Mouse (Mus musculus): ENCODE results near the gene Rab37. TPM values are rescaled to one million over a fixed set of nuclear protein-coding genes. Genes with fewer than 3 reads are reported as not detected.

Gene Rab37
- polyA plus RNA-seq (2011; ENCODE audit: insufficient read depth, insufficient read length, low read depth, missing spikeins) = 0.99 and 3.0 TPM in 2 replicates

- Histone ChIP-seq H3K36me3 (ENCODE audit: control insufficient read depth, insufficient read depth, low read length, poor library complexity, severe bottlenecking) (no peaks in the 10 kb centered on the region), H3K4me1 (ENCODE audit: control insufficient read depth, insufficient read depth, low read length) (peaks cover 2% of the 10 kb centered on the region), H3K9me3 (replicated peaks; ENCODE audit: control insufficient read depth, insufficient read depth, low read length, poor library complexity, severe bottlenecking) (peaks cover 8% of the 10 kb centered on the region; the same call in 1 of the 2 replicates), H3K9ac (ENCODE audit: low read depth, poor library complexity, severe bottlenecking) (no peak within 1 kb of the TSS), H3K4me3 (ENCODE audit: low read depth, low read length) (peak within 1 kb of the TSS; percentile 24), H3K27me3 (ENCODE audit: control insufficient read depth, insufficient read depth, low read length, poor library complexity, severe bottlenecking) (no peaks in the 10 kb centered on the region), H3K27ac (ENCODE audit: insufficient read depth, low read length) (no peak within 1 kb of the TSS)
- TF ChIP-seq CTCF (IDR thresholded peaks at IDR 0.05; ENCODE audit: low read depth, low read length) (no peak), EP300 (IDR thresholded peaks at IDR 0.05; ENCODE audit: insufficient read depth, low read depth, low read length) (0 out of 2 replicates have a peak, but pooled peaks have one; percentile 20), POLR2A (IDR thresholded peaks at IDR 0.05; ENCODE audit: insufficient read depth, low read length) (no peak)
These were observed at the start of gene Rab37 for GRCm38 (mm10) chr11:115091362-115091901. Gene Rab37 (plus strand): TSS chr11:115091431.

- no peak within 1 kb of the TSS for H3K9ac ChIP-seq (ENCODE audit: low read depth, poor library complexity, severe bottlenecking)
- no peaks in the 10 kb centered on the region for H3K9me3 ChIP-seq (replicated peaks; ENCODE audit: control insufficient read depth, insufficient read depth, low read length, poor library complexity, severe bottlenecking)
- H3K27me3 ChIP-seq (ENCODE audit: control insufficient read depth, insufficient read depth, low read length, poor library complexity, severe bottlenecking) = no peaks in the 10 kb centered on the region
- no peak within 1 kb of the TSS for H3K27ac ChIP-seq (ENCODE audit: insufficient read depth, low read length)
- H3K4me3 ChIP-seq (ENCODE audit: low read depth, low read length) = no peak within 1 kb of the TSS
- H3K36me3 ChIP-seq (ENCODE audit: control insufficient read depth, insufficient read depth, low read length, poor library complexity, severe bottlenecking) = no peaks in the 10 kb centered on the region
- no peaks in the 10 kb centered on the region for H3K4me1 ChIP-seq (ENCODE audit: control insufficient read depth, insufficient read depth, low read length)
- TF ChIP-seq EP300 (IDR thresholded peaks at IDR 0.05; ENCODE audit: insufficient read depth, low read depth, low read length) (no peak), POLR2A (IDR thresholded peaks at IDR 0.05; ENCODE audit: insufficient read depth, low read length) (no peak), CTCF (IDR thresholded peaks at IDR 0.05; ENCODE audit: low read depth, low read length) (no peak)
These were observed 43.0 kb upstream of the Rab37 start, which contains the start of gene Cd300ld3 for GRCm38 (mm10) chr11:115048259-115048658. Gene Cd300ld3 (minus strand): TSS chr11:115048409.

GRCm38 (mm10) chr11:115049282-115049895, 41.8 kb upstream of the Rab37 start:
- no peaks in the 10 kb centered on the region for H3K9me3 ChIP-seq (replicated peaks; ENCODE audit: control insufficient read depth, insufficient read depth, low read length, poor library complexity, severe bottlenecking)
- H3K36me3 ChIP-seq (ENCODE audit: control insufficient read depth, insufficient read depth, low read length, poor library complexity, severe bottlenecking) = no peaks in the 10 kb centered on the region
- TF ChIP-seq EP300 (IDR thresholded peaks at IDR 0.05; ENCODE audit: insufficient read depth, low read depth, low read length) = no peak
- TF ChIP-seq CTCF (IDR thresholded peaks at IDR 0.05; ENCODE audit: low read depth, low read length) = no peak
- TF ChIP-seq POLR2A (IDR thresholded peaks at IDR 0.05; ENCODE audit: insufficient read depth, low read length) = no peak

GRCm38 (mm10) chr11:115052206-115052605, 39.0 kb upstream of the Rab37 start:
- Histone ChIP-seq H3K4me3 (ENCODE audit: low read depth, low read length) (no peak overlapping the region), H3K36me3 (ENCODE audit: control insufficient read depth, insufficient read depth, low read length, poor library complexity, severe bottlenecking) (no peaks in the 10 kb centered on the region), H3K27ac (ENCODE audit: insufficient read depth, low read length) (no peak overlapping the region), H3K27me3 (ENCODE audit: control insufficient read depth, insufficient read depth, low read length, poor library complexity, severe bottlenecking) (no peaks in the 10 kb centered on the region), H3K9ac (ENCODE audit: low read depth, poor library complexity, severe bottlenecking) (no peak overlapping the region), H3K9me3 (replicated peaks; ENCODE audit: control insufficient read depth, insufficient read depth, low read length, poor library complexity, severe bottlenecking) (no peaks in the 10 kb centered on the region), H3K4me1 (ENCODE audit: control insufficient read depth, insufficient read depth, low read length) (no peaks in the 10 kb centered on the region)
- TF ChIP-seq CTCF (IDR thresholded peaks at IDR 0.05; ENCODE audit: low read depth, low read length) (no peak), EP300 (IDR thresholded peaks at IDR 0.05; ENCODE audit: insufficient read depth, low read depth, low read length) (no peak), POLR2A (IDR thresholded peaks at IDR 0.05; ENCODE audit: insufficient read depth, low read length) (no peak)

More at GRCm38 (mm10) chr11:115049282-115049895, 41.8 kb upstream of the Rab37 start:
- Histone ChIP-seq H3K9ac (ENCODE audit: low read depth, poor library complexity, severe bottlenecking) (no peak overlapping the region), H3K27me3 (ENCODE audit: control insufficient read depth, insufficient read depth, low read length, poor library complexity, severe bottlenecking) (no peaks in the 10 kb centered on the region), H3K27ac (ENCODE audit: insufficient read depth, low read length) (no peak overlapping the region), H3K4me3 (ENCODE audit: low read depth, low read length) (no peak overlapping the region), H3K4me1 (ENCODE audit: control insufficient read depth, insufficient read depth, low read length) (no peaks in the 10 kb centered on the region)

- Histone ChIP-seq H3K4me1 (ENCODE audit: control insufficient read depth, insufficient read depth, low read length) (no peaks in the 10 kb centered on the region), H3K27ac (ENCODE audit: insufficient read depth, low read length) (no peak overlapping the region; the same call in 1 of the 2 replicates), H3K27me3 (ENCODE audit: control insufficient read depth, insufficient read depth, low read length, poor library complexity, severe bottlenecking) (no peaks in the 10 kb centered on the region), H3K9me3 (replicated peaks; ENCODE audit: control insufficient read depth, insufficient read depth, low read length, poor library complexity, severe bottlenecking) (no peaks in the 10 kb centered on the region), H3K36me3 (ENCODE audit: control insufficient read depth, insufficient read depth, low read length, poor library complexity, severe bottlenecking) (no peaks in the 10 kb centered on the region), H3K4me3 (ENCODE audit: low read depth, low read length) (no peak overlapping the region), H3K9ac (ENCODE audit: low read depth, poor library complexity, severe bottlenecking) (no peak overlapping the region)
- no peak for TF ChIP-seq POLR2A (IDR thresholded peaks at IDR 0.05; ENCODE audit: insufficient read depth, low read length)
- TF ChIP-seq CTCF (IDR thresholded peaks at IDR 0.05; ENCODE audit: low read depth, low read length) = no peak
- peak; percentile 64; the same call in 1 of the 2 replicates for TF ChIP-seq EP300 (IDR thresholded peaks at IDR 0.05; ENCODE audit: insufficient read depth, low read depth, low read length)
These were observed 38.2 kb upstream of the Rab37 start for GRCm38 (mm10) chr11:115052991-115053390.

GRCm38 (mm10) chr11:115054537-115054936, 36.7 kb upstream of the Rab37 start:
- H3K9ac ChIP-seq (ENCODE audit: low read depth, poor library complexity, severe bottlenecking) = no peak overlapping the region

More at GRCm38 (mm10) chr11:115054537-115054936, 36.7 kb upstream of the Rab37 start:
- Histone ChIP-seq H3K27ac (ENCODE audit: insufficient read depth, low read length) (no peak overlapping the region), H3K4me3 (ENCODE audit: low read depth, low read length) (no peak overlapping the region), H3K27me3 (ENCODE audit: control insufficient read depth, insufficient read depth, low read length, poor library complexity, severe bottlenecking) (no peaks in the 10 kb centered on the region), H3K4me1 (ENCODE audit: control insufficient read depth, insufficient read depth, low read length) (no peaks in the 10 kb centered on the region), H3K9me3 (replicated peaks; ENCODE audit: control insufficient read depth, insufficient read depth, low read length, poor library complexity, severe bottlenecking) (no peaks in the 10 kb centered on the region), H3K36me3 (ENCODE audit: control insufficient read depth, insufficient read depth, low read length, poor library complexity, severe bottlenecking) (no peaks in the 10 kb centered on the region)
- no peak for TF ChIP-seq CTCF (IDR thresholded peaks at IDR 0.05; ENCODE audit: low read depth, low read length)
- TF ChIP-seq POLR2A (IDR thresholded peaks at IDR 0.05; ENCODE audit: insufficient read depth, low read length) = no peak
- TF ChIP-seq EP300 (IDR thresholded peaks at IDR 0.05; ENCODE audit: insufficient read depth, low read depth, low read length) = no peak
